Mouse (Mus musculus): Measurements from ENCODE around the gene Terb2.
"Not testable (repeated sequence)": the region's sequence is repeated elsewhere in the genome, so short reads cannot be mapped to it uniquely, and the experiment has no call there.

The Terb2 gene

GRCm38 (mm10) chr2:122162529-122162928 lies 23.5 kb upstream of the Terb2 start:
- DNase-seq = no peak

- DNase-seq = no peak
Measured at GRCm38 (mm10) chr2:122163430-122164195, 22.5 kb upstream of the Terb2 start.

- no peak for DNase-seq
Measured at GRCm38 (mm10) chr2:122164293-122164692, 21.8 kb upstream of the Terb2 start.

GRCm38 (mm10) chr2:122171292-122171691 lies 14.8 kb upstream of the Terb2 start:
- no peak for DNase-seq

- no peak for DNase-seq
Measured at GRCm38 (mm10) chr2:122172188-122172587, 13.9 kb upstream of the Terb2 start.

- peak; percentile 38 for DNase-seq
Measured at GRCm38 (mm10) chr2:122180051-122180822, 5.8 kb upstream of the Terb2 start.

GRCm38 (mm10) chr2:122185086-122185485 lies 986 bp upstream of the Terb2 start:
- DNase-seq = no peak

- DNase-seq = no peak
Measured at GRCm38 (mm10) chr2:122186751-122187150, 679 bp downstream of the Terb2 start.

GRCm38 (mm10) chr2:122191849-122192248 lies 5.8 kb downstream of the Terb2 start:
- no peak for DNase-seq

GRCm38 (mm10) chr2:122194509-122194929 lies 8.4 kb downstream of the Terb2 start:
- peak; percentile 13 for DNase-seq

- no peak for DNase-seq
Measured at GRCm38 (mm10) chr2:122201501-122201900, 15.4 kb downstream of the Terb2 start.

- DNase-seq = no peak
Measured at GRCm38 (mm10) chr2:122206440-122207107, 20.5 kb downstream of the Terb2 start.

- DNase-seq = no peak
Measured at GRCm38 (mm10) chr2:122210534-122211228, 24.6 kb downstream of the Terb2 start.

GRCm38 (mm10) chr2:122217075-122217474 lies 31.0 kb downstream of the Terb2 start:
- DNase-seq = not testable (repeated sequence)

GRCm38 (mm10) chr2:122218234-122218633 lies 32.2 kb downstream of the Terb2 start:
- DNase-seq = no peak

- no peak for DNase-seq
Measured at GRCm38 (mm10) chr2:122221378-122221777, 35.3 kb downstream of the Terb2 start.

- no peak for DNase-seq
Measured at GRCm38 (mm10) chr2:122221798-122222197, 35.7 kb downstream of the Terb2 start.

- no peak for DNase-seq
Measured at GRCm38 (mm10) chr2:122222272-122222671, 36.2 kb downstream of the Terb2 start.

GRCm38 (mm10) chr2:122223654-122224053 lies 37.6 kb downstream of the Terb2 start:
- DNase-seq = no peak

- DNase-seq = no peak
Measured at GRCm38 (mm10) chr2:122230395-122230794, 44.3 kb downstream of the Terb2 start.

- no peak for DNase-seq
Measured at GRCm38 (mm10) chr2:122231616-122232015, 45.5 kb downstream of the Terb2 start.

- no peak for DNase-seq
Measured at GRCm38 (mm10) chr2:122233341-122233740, 47.3 kb downstream of the Terb2 start.
